Mouse (Mus musculus) C2C12 (cell line): ENCODE measurements around the gene Cyyr1.

Source experiments
- CEBPB ChIP-seq: IDR thresholded peaks from one replicate; pipeline ENCODE4 v1.6.1; 2011; ENCODE audit warnings: low read depth, mild to moderate bottlenecking, control low read depth, moderate library complexity
- CTCF ChIP-seq: IDR thresholded peaks from one replicate; pipeline ENCODE4 v1.5.1; 2011; ENCODE audit not compliant: control insufficient read depth, insufficient read depth, insufficient read length
- MAX ChIP-seq: IDR thresholded peaks from one replicate; pipeline ENCODE4 v1.6.1; 2011; ENCODE audit warnings: mild to moderate bottlenecking, control low read depth
- MYOD1 ChIP-seq: IDR thresholded peaks from one replicate; pipeline ENCODE4 v1.6.1; 2011; ENCODE audit warnings: low read depth; ENCODE audit not compliant: control insufficient read depth, insufficient read length
- MYOG ChIP-seq: IDR thresholded peaks from one replicate; pipeline ENCODE4 v1.6.1; 2011; ENCODE audit not compliant: control insufficient read depth, insufficient read length; ENCODE audit errors: extremely low read depth
- USF1 ChIP-seq: IDR thresholded peaks from one replicate; pipeline ENCODE4 v1.6.1; 2011; ENCODE audit warnings: low read depth, mild to moderate bottlenecking, control low read depth, moderate library complexity

- TF ChIP-seq CTCF (no peak), MAX (no peak), MYOD1 (no peak), CEBPB (no peak), MYOG (no peak), USF1 (no peak)
These were observed 17.1 kb downstream of the Cyyr1 start for GRCm38 (mm10) chr16:85536075-85536474.
